Mouse (Mus musculus): ENCODE data around the gene Gm21860.
"Not testable (repeated sequence)": the region's sequence is repeated elsewhere in the genome, so short reads cannot be mapped to it uniquely, and the experiment has no call there.

GRCm38 (mm10) chrY:90743053-90743810, 11.4 kb downstream of the Gm21860 start:
- TF ChIP-seq CTCF, EP300 (IDR thresholded peaks at IDR 0.05; ENCODE audit: low read depth): not testable (repeated sequence)

Measured in liver, postnatal 0 days (tissue).